Comparison of ENCODE assay signal across 8 mouse cellular contexts in genomic region chr3:79886357-79887091, GRCm38 (mm10). TPM values are rescaled to one million over a fixed set of nuclear protein-coding genes. Genes with fewer than 3 reads are reported as not detected.
DNase-seq lines count a peak whose midpoint lies in the region; ATAC-seq and TF ChIP-seq lines count a peak whose summit lies in the region.

No protein-coding gene starts in this region.

- peak overlapping the region; percentile 72 for H3K4me2 ChIP-seq in heart, embryonic 14.5 days (ENCODE audit: low read length)
- H3K4me2 ChIP-seq in limb, embryonic 12.5 days = peak overlapping the region; percentile 56
- H3K4me2 ChIP-seq in midbrain, embryonic 14.5 days (ENCODE audit: low read length) = no peak overlapping the region

- intact Hi-C loops in left cerebral cortex, adult 2 months (cut with DNase I) = loop anchor here (5.0 kb wide), 1 partner anchor 646 kb away; no protein-coding TSS in a partner anchor

- no peaks in the 10 kb centered on the region for H3K9me3 ChIP-seq in embryonic facial prominence, embryonic 10.5 days
- H3K9me3 ChIP-seq in heart, embryonic 14.5 days (ENCODE audit: control insufficient read depth, low read length) = no peaks in the 10 kb centered on the region
- no peaks in the 10 kb centered on the region for H3K9me3 ChIP-seq in limb, embryonic 12.5 days
- H3K9me3 ChIP-seq in midbrain, embryonic 14.5 days (ENCODE audit: control insufficient read depth, low read length) = no peaks in the 10 kb centered on the region

- no peak overlapping the region for H3K4me3 ChIP-seq in left cerebral cortex, adult 2 months
- peak overlapping the region; percentile 26; the same call in 1 of the 2 replicates for H3K4me3 ChIP-seq in embryonic facial prominence, embryonic 10.5 days
- H3K4me3 ChIP-seq in heart, embryonic 14.5 days (ENCODE audit: control insufficient read depth in 1 of 2, insufficient read depth in 1 of 2, low read depth in 1 of 2, low read length in 2 of 2) = peak overlapping the region; percentile 51 to 57
- H3K4me3 ChIP-seq in limb, embryonic 12.5 days (replicated peaks) = peak overlapping the region; percentile 35
- H3K4me3 ChIP-seq in midbrain, embryonic 14.5 days (replicated peaks; ENCODE audit: low read depth, low read length) = no peak overlapping the region

- H3K36me3 ChIP-seq in embryonic facial prominence, embryonic 10.5 days (replicated peaks) = no peaks in the 10 kb centered on the region
- H3K36me3 ChIP-seq in heart, embryonic 14.5 days (ENCODE audit: control insufficient read depth, insufficient read depth, low read length) = no peaks in the 10 kb centered on the region
- no peaks in the 10 kb centered on the region for H3K36me3 ChIP-seq in limb, embryonic 12.5 days
- no peaks in the 10 kb centered on the region for H3K36me3 ChIP-seq in midbrain, embryonic 14.5 days (ENCODE audit: control insufficient read depth, insufficient read depth, low read length)

- H3K4me1 ChIP-seq in embryonic facial prominence, embryonic 10.5 days = peaks cover 22% of the 10 kb centered on the region
- peaks cover 13 to 20% of the 10 kb centered on the region in 2 experiments for H3K4me1 ChIP-seq in heart, embryonic 14.5 days (ENCODE audit: control insufficient read depth in 2 of 2, insufficient read depth in 2 of 2, low read length in 2 of 2)
- H3K4me1 ChIP-seq in limb, embryonic 12.5 days (replicated peaks) = peaks cover 29% of the 10 kb centered on the region
- H3K4me1 ChIP-seq in midbrain, embryonic 14.5 days (ENCODE audit: control insufficient read depth, insufficient read depth, low read length) = no peaks in the 10 kb centered on the region

- DNase-seq in left cerebral cortex, adult 2 months (ENCODE audit: extremely low spot score in 1 of 2, low spot score in 2 of 2) = no peak
- DNase-seq in left cerebral cortex, adult 9 months (ENCODE audit: low spot score in 2 of 2) = no peak
- DNase-seq in embryonic facial prominence, embryonic 10.5 days (ENCODE audit: low spot score) = no peak
- no peak for DNase-seq in midbrain, embryonic 14.5 days
- DNase-seq in urinary bladder, postnatal 10 days (ENCODE audit: low spot score) = no peak
- no peak for DNase-seq in layer of hippocampus, adult 9-10 months (ENCODE audit: low spot score)

- peak; percentile 23; the same call in 1 of the 2 replicates for ATAC-seq in heart, embryonic 14.5 days (ENCODE audit: insufficient number of reproducible peaks, insufficient read depth, low FRiP score, low read depth)
- peak; percentile 35; the same call in 1 of the 2 replicates for ATAC-seq in limb, embryonic 12.5 days (ENCODE audit: insufficient number of reproducible peaks, insufficient read depth, low FRiP score, low TSS enrichment, low read depth)
- ATAC-seq in midbrain, embryonic 14.5 days (ENCODE audit: low FRiP score, low TSS enrichment) = peak; percentile 37; the same call in 1 of the 2 replicates

- 89% methylated on average over 23 of the region's 23 CpGs for WGBS in embryonic facial prominence, embryonic 10.5 days
- WGBS in heart, embryonic 14.5 days = 73% methylated on average over 23 of the region's 23 CpGs
- WGBS in limb, embryonic 12.5 days = 63% methylated on average over 23 of the region's 23 CpGs
- WGBS in midbrain, embryonic 14.5 days = 92% methylated on average over 23 of the region's 23 CpGs

- H3K9ac ChIP-seq in heart, embryonic 14.5 days (ENCODE audit: low read length) = peak overlapping the region; percentile 75
- peak overlapping the region; percentile 34; the same call in 1 of the 2 replicates for H3K9ac ChIP-seq in limb, embryonic 12.5 days (replicated peaks)
- no peak overlapping the region for H3K9ac ChIP-seq in midbrain, embryonic 14.5 days (replicated peaks; ENCODE audit: low read length)

- no peaks in the 10 kb centered on the region for H3K27me3 ChIP-seq in embryonic facial prominence, embryonic 10.5 days (replicated peaks; ENCODE audit: low read depth, poor library complexity, severe bottlenecking)
- H3K27me3 ChIP-seq in heart, embryonic 14.5 days (ENCODE audit: control insufficient read depth, insufficient read depth, low read length) = no peaks in the 10 kb centered on the region
- no peaks in the 10 kb centered on the region for H3K27me3 ChIP-seq in limb, embryonic 12.5 days
- H3K27me3 ChIP-seq in midbrain, embryonic 14.5 days (ENCODE audit: control insufficient read depth, insufficient read depth, low read length) = no peaks in the 10 kb centered on the region

- peak overlapping the region; percentile 7 for H3K27ac ChIP-seq in left cerebral cortex, adult 2 months
- peak overlapping the region; percentile 69 for H3K27ac ChIP-seq in embryonic facial prominence, embryonic 10.5 days (replicated peaks)
- H3K27ac ChIP-seq in heart, embryonic 14.5 days (replicated peaks in 1 of 2; ENCODE audit: control insufficient read depth in 1 of 2, insufficient read depth in 1 of 2, low read depth in 2 of 2, low read length in 2 of 2) = peak overlapping the region; percentile 85 to 96
- H3K27ac ChIP-seq in limb, embryonic 12.5 days = peak overlapping the region; percentile 62; the same call in 1 of the 2 replicates
- peak overlapping the region; percentile 57 for H3K27ac ChIP-seq in midbrain, embryonic 14.5 days (replicated peaks; ENCODE audit: low read depth, low read length)

- TF ChIP-seq CTCF in left cerebral cortex, adult 2 months (IDR thresholded peaks at IDR 0.05) = peak; percentile 47

RNA-seq across cellular contexts. Expression of gene Fam198b, which starts 2.2 kb away (rescaled TPM):
- 1 to 10 TPM; 7.3 to 8.5 TPM for total RNA-seq in left cerebral cortex, adult 2 months (2021)
- 2.0 and 2.5 TPM in 2 replicates for polyA plus RNA-seq in embryonic facial prominence, embryonic 10.5 days (2016; fragmentation: Nextera tagmentation; extraction: Ambion mirVana)
- 46.9 and 60.9 TPM in 2 replicates for polyA plus RNA-seq in heart, embryonic 14.5 days (2014; fragmentation: Nextera tagmentation; extraction: Ambion mirVana)
- polyA plus RNA-seq in limb, embryonic 12.5 days (2016; fragmentation: Nextera tagmentation; extraction: Ambion mirVana) = 5.9 and 6.5 TPM in 2 replicates
- 0.72 and 0.77 TPM in 2 replicates for polyA plus RNA-seq in midbrain, embryonic 14.5 days (2014; fragmentation: Nextera tagmentation; extraction: Ambion mirVana)

RNA-seq across cellular contexts. Expression of gene Tmem144, which starts 34.0 kb away (rescaled TPM):
- 10 to 100 TPM; 10.5 to 12.0 TPM for total RNA-seq in left cerebral cortex, adult 2 months (2021)
- polyA plus RNA-seq in embryonic facial prominence, embryonic 10.5 days (2016; fragmentation: Nextera tagmentation; extraction: Ambion mirVana) = 3.7 and 3.9 TPM in 2 replicates
- 12.4 and 16.2 TPM in 2 replicates for polyA plus RNA-seq in heart, embryonic 14.5 days (2014; fragmentation: Nextera tagmentation; extraction: Ambion mirVana)
- polyA plus RNA-seq in limb, embryonic 12.5 days (2016; fragmentation: Nextera tagmentation; extraction: Ambion mirVana) = 3.0 and 3.3 TPM in 2 replicates
- 0.39 and 0.97 TPM in 2 replicates for polyA plus RNA-seq in midbrain, embryonic 14.5 days (2014; fragmentation: Nextera tagmentation; extraction: Ambion mirVana)

Comparison
In these comparisons a context has a peak if more than half of its experiments do, and no peak if none do; other contexts are left out.
1. H3K27ac ChIP-seq: peak in every context shown above with its lines; median percentile 90 in heart, embryonic 14.5 days; 69 in embryonic facial prominence, embryonic 10.5 days; 62 in limb, embryonic 12.5 days; 57 in midbrain, embryonic 14.5 days; 7 in left cerebral cortex, adult 2 months.
2. H3K4me3 ChIP-seq: peak in embryonic facial prominence, embryonic 10.5 days (single experiment), heart, embryonic 14.5 days (2 of 2) and limb, embryonic 12.5 days (single experiment); none in left cerebral cortex, adult 2 months (single experiment) and midbrain, embryonic 14.5 days (single experiment).
3. Peak in every context shown above with its lines, with median percentiles within 50 percentile points of each other: ATAC-seq.